Mouse (Mus musculus) monocyte, adult 2 months (primary cell): ENCODE data around the gene Sorcs2.
"Not testable (repeated sequence)": the region's sequence is repeated elsewhere in the genome, so short reads cannot be mapped to it uniquely, and the experiment has no call there.

Experiments
- DNase-seq, 2 experiments: peaks; one replicate each; pipeline ENCODE4 v3.0.0; 2022; ENCODE audit warnings: low spot score in 2 of 2, low read depth in 1 of 2

Sorcs2 gene

DNA sequence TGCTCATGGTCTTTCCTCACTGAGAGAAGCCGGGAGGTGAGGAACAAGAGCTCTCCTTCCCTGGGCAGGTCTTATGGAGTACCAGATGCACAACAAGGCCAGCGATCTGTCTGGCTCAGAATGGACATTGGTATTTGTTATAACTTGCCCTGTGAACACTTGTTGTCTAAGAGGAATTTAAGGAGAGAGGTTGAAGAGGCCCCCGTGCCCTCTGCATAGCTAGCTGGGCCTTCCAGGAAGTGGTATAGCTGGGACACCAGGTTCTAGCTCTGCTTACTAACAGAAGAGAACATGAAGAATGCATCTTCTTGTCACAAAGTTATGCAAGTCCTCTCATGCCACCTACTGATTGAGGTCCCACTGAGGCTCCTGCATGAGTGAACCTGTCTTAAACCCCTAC is 149.9 kb downstream of the Sorcs2 start:
- DNase-seq, result no peak

DNA sequence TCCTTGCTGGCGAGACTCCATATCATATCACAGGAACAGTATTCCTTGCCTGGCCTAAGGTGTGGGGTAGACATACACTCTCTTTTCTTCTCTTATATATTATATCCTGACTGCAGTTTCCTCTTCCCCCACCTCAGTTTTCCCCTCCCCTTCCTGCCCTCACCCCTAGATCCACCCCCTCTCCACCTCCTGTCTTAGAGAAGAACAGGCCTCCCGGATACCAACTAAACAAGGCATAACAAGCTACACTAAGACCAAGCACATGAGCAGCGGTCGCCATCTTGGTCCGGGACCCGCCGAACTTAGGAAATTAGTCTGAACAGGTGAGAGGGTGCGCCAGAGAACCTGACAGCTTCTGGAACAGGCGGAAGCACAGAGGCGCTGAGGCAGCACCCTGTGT is 160.4 kb downstream of the Sorcs2 start:
- DNase-seq, result not testable (repeated sequence)

GRCm38 (mm10) chr5:36230301-36230780 is 167.6 kb downstream of the Sorcs2 start:
- no peak for DNase-seq

- no peak for DNase-seq
Observed at GRCm38 (mm10) chr5:36228405-36229370, 169.3 kb downstream of the Sorcs2 start.

GRCm38 (mm10) chr5:36226296-36226695 is 171.6 kb downstream of the Sorcs2 start:
- DNase-seq, result no peak

GRCm38 (mm10) chr5:36225855-36226254 is 172.1 kb downstream of the Sorcs2 start:
- no peak for DNase-seq

DNA sequence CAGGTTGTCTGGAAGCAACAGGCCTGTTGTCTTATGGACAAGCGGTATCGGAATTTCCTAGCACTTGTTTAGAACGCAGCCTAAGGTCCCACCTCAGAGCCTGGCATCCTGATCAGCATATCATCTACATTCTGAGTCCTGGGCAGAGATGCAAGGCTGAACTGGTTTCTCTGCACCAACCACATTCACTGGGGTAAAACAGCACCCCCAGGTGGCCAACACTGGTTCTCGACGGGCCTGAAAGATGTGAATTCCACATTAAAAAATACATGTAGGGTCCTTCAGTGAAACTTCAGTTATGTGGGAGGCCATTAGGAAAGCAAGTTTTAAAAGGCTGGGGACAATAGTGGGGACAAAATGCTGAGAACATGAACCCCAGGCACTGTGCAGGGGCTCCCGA is 174.2 kb downstream of the Sorcs2 start:
- DNase-seq, result no peak

- DNase-seq, result no peak
Observed at GRCm38 (mm10) chr5:36220626-36221025, 177.3 kb downstream of the Sorcs2 start.

DNA sequence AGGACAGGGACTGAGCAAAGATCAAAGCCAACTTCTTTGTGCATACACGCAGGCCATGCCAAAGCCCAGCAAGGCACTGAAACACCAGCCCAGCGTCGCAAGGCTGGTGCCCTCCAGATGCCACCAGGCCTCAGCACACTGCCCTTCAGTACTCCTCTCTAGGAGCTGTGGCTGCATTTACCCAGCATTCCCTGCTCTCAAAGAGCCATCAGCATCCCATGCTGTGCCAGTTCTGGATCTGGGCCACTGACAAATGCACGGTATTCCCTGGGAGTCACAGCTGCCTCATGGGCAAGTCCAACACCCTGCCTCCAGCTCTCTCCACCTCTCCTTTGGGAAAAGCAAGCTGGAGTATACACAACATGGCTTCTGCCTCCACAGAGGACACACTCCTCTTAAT is 177.8 kb downstream of the Sorcs2 start:
- no peak for DNase-seq

- DNase-seq, result no peak
Observed at GRCm38 (mm10) chr5:36213310-36213709, 184.6 kb downstream of the Sorcs2 start.

- no peak for DNase-seq
Observed at GRCm38 (mm10) chr5:36208803-36209202, 189.1 kb downstream of the Sorcs2 start.

- no peak for DNase-seq
Observed at GRCm38 (mm10) chr5:36205397-36205796, 192.5 kb downstream of the Sorcs2 start.

- DNase-seq, result no peak
Observed at GRCm38 (mm10) chr5:36203916-36204315, 194.0 kb downstream of the Sorcs2 start, which contains the start of gene Psapl1. Psapl1 (plus strand) TSS chr5:36204021.

GRCm38 (mm10) chr5:36203421-36203820 is 194.5 kb downstream of the Sorcs2 start:
- no peak for DNase-seq

DNA sequence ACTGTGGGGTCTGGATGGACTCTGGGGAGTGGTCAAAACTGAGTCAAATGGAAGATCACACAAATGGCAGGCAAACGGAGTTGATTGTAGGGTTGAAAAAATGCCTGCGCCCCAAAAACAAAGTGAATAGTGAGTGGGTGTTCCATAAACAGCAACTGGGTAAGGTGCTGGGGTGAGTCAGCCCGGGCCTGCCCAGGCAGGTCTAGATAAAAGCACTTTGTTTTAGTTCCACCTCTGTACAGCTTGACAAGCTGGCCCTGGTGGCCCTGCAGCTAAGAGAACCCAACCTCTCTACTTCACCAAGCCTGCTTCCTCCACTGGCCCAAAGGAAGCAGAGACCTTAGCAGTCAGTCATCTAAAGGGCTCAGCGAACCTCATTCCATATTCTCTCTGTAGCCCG is 195.2 kb downstream of the Sorcs2 start:
- no peak for DNase-seq

- no peak for DNase-seq
Observed at GRCm38 (mm10) chr5:36199519-36199918, 198.4 kb downstream of the Sorcs2 start.

DNA sequence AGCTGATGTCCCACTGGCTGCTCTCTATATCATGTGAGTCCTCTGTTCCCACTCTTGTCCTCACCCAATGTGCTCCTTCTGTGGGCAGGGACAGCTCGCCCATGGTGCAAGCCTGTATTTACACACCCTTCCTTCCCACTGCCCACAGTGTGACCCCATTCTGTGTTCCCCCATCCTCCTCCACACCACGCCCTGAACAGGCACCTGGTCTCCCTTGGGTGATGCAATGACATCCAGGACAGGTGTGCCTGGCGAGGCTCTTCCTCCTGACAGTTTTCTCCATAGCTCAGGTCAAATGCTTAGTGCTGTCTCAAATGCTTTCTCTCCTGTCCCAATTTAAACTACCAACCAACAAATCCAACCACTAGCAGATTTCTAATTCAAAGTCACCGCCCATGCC is 202.5 kb downstream of the Sorcs2 start:
- DNase-seq, result no peak

- no peak for DNase-seq
Observed at GRCm38 (mm10) chr5:36194631-36195030, 203.3 kb downstream of the Sorcs2 start.

- no peak for DNase-seq
Observed at GRCm38 (mm10) chr5:36192677-36193076, 205.3 kb downstream of the Sorcs2 start.

DNA sequence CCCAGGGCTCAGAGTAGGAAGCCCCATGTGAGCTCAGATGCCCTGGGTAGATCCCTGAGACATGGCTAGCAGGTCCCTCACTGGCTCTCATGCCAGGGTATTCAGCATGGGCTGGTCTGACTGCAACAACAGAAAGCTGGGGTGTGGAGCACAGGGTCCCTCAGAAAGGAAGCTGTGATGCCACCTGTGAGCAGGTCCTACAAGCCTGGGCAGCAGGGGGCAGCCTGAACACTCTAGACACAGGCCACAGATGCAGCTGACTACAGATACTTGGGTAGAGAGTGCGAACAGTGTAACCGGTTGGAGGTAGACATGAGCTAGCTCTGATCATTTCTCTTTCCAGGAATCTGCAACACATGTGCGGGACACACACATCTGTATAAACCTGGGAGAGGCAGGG is 206.1 kb downstream of the Sorcs2 start:
- no peak for DNase-seq

GRCm38 (mm10) chr5:36191285-36191684 is 206.7 kb downstream of the Sorcs2 start:
- no peak for DNase-seq

- no peak for DNase-seq
Observed at GRCm38 (mm10) chr5:36188310-36188709, 209.6 kb downstream of the Sorcs2 start.
